Mouse (Mus musculus) lung, embryonic 16.5 days (tissue): ENCODE measurements around the gene Prl7b1. TPM values are rescaled to one million over a fixed set of nuclear protein-coding genes. Genes with fewer than 3 reads are reported as not detected.

Experiments used
- ATAC-seq: fragments of 200-750 bp; cut with Nextera tagmentation; 2 replicates; pipeline ENCODE4 v1.8.0; 2017; ENCODE audit warnings: low read depth, mild to moderate bottlenecking, moderate library complexity
- H3K27ac ChIP-seq: fragments of 300-500 bp; sonication (generic); 2 replicates; pipeline ENCODE4 v1.5.1; 2014; ENCODE audit warnings: mild to moderate bottlenecking, control low read depth, low read length
- H3K27me3 ChIP-seq: fragments of 300-500 bp; sonication (generic); 2 replicates; pipeline ENCODE4 v1.6.1; 2014; ENCODE audit warnings: low read depth, low read length, mixed read lengths; ENCODE audit not compliant: control insufficient read depth, insufficient read depth
- H3K36me3 ChIP-seq: fragments of 300-500 bp; sonication (generic); 2 replicates; pipeline ENCODE4 v1.6.1; 2014; ENCODE audit warnings: low read length; ENCODE audit not compliant: control insufficient read depth, insufficient read depth
- H3K4me1 ChIP-seq: fragments of 300-500 bp; sonication (generic); replicated peaks from 2 replicates; pipeline ENCODE4 v1.6.1; 2014; ENCODE audit warnings: low read length, mixed read lengths; ENCODE audit not compliant: control insufficient read depth, insufficient read depth
- H3K4me2 ChIP-seq: fragments of 300-500 bp; sonication (generic); 2 replicates; pipeline ENCODE4 v1.6.1; 2014; ENCODE audit warnings: low read depth, low read length, control low read depth
- H3K4me3 ChIP-seq: fragments of 300-500 bp; sonication (generic); 2 replicates; pipeline ENCODE4 v1.5.1; 2014; ENCODE audit warnings: mild to moderate bottlenecking, low read length, control low read depth
- H3K9ac ChIP-seq: fragments of 300-500 bp; sonication (generic); 2 replicates; pipeline ENCODE4 v1.6.1; 2014; ENCODE audit warnings: low read length, control low read depth
- H3K9me3 ChIP-seq: fragments of 300-500 bp; sonication (generic); 2 replicates; pipeline ENCODE4 v1.6.1; 2016; ENCODE audit warnings: low read length; ENCODE audit not compliant: control insufficient read depth
- WGBS: fragments of 180-500 bp; shearing (Covaris S2); extraction: QIAGEN DNeasy Blood & Tissue Kit; methylation state at CpG from one replicate; pipeline ENCODE4 v1.1.7; 2014; 5-methylcytosine and 5-hydroxymethylcytosine counted together
- polyA plus RNA-seq: library from polyadenylated mRNA; unstranded; fragments of >200 nt; fragmentation: Nextera tagmentation; extraction: Ambion mirVana; gene quantifications from 2 replicates; pipeline ENCODE4 v1.2.1, GENCODE M21; 2015

Prl7b1 gene
- polyA plus RNA-seq = not detected in 2 replicates

DNA sequence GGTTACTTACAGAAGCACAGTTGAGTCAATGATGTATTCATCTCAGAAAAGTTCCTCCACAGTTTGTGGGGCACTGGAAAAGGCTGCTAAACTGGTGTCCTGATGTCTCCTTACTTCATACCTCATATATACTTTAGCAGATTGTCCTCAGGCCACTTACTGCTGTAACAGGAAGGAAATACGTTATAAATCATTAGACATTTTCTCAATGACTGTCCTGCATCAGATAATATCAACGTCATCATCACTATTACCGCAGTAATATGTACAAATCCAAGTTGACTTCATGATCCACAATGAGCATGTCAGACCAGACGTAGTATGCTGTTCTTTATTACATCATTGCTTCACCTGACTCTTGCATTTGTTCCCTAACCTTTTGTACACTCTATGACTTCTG, at the start of gene Prl7b1:
Gene Prl7b1, minus strand, starts transcription at position 101 of the 400 bp plus-strand sequence.
- Histone ChIP-seq H3K36me3 (no peaks in the 10 kb centered on the region), H3K4me2 (no peak within 1 kb of the TSS), H3K4me1 (no peaks in the 10 kb centered on the region), H3K27me3 (no peaks in the 10 kb centered on the region), H3K4me3 (no peak within 1 kb of the TSS), H3K27ac (no peak within 1 kb of the TSS), H3K9me3 (no peaks in the 10 kb centered on the region), H3K9ac (no peak within 1 kb of the TSS)
- no peak for ATAC-seq
- WGBS = 65% methylated on average over 4 of the region's 4 CpGs

DNA sequence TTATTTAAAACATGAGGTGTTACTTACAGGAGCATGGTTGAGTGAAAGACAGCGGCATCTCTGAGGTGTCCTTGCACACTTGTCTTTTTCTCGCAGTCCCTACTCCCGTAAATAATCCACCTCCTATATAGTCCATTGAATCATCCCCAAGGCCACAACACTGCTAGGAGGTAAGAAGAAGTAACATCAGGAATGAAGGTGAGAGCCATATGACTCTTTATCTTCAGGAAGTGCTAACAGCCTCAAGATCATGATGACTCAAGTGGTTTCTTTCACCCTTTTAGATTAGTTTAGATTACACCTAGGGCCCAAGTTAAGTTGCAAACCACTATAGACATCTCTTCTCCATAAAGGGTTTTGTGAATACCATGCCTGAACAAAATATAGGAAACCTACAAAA, 32.0 kb upstream of the Prl7b1 start, which contains the start of gene Prl7a1:
Gene Prl7a1, minus strand, starts transcription at position 101 of the 400 bp plus-strand sequence.
- 96% methylated on average over 3 of the region's 3 CpGs for WGBS
- H3K27ac ChIP-seq = no peak within 1 kb of the TSS
- no peak within 1 kb of the TSS for H3K9ac ChIP-seq
- ATAC-seq = no peak
- no peaks in the 10 kb centered on the region for H3K36me3 ChIP-seq
- no peaks in the 10 kb centered on the region for H3K9me3 ChIP-seq
- H3K27me3 ChIP-seq = no peaks in the 10 kb centered on the region
- no peak within 1 kb of the TSS for H3K4me2 ChIP-seq
- H3K4me1 ChIP-seq = no peaks in the 10 kb centered on the region
- H3K4me3 ChIP-seq = no peak within 1 kb of the TSS

GRCm38 (mm10) chr13:27582071-27582470, 28.3 kb downstream of the Prl7b1 start, which contains the start of gene Prl8a1:
TSS of gene Prl8a1 (minus strand) at chr13:27582171.
- no peaks in the 10 kb centered on the region for H3K36me3 ChIP-seq
- ATAC-seq = no peak
- H3K4me3 ChIP-seq = no peak within 1 kb of the TSS
- no peak within 1 kb of the TSS for H3K9ac ChIP-seq
- H3K4me1 ChIP-seq = no peaks in the 10 kb centered on the region
- H3K27ac ChIP-seq = no peak within 1 kb of the TSS
- H3K27me3 ChIP-seq = no peaks in the 10 kb centered on the region
- WGBS = 71% methylated on average over 2 of the region's 2 CpGs
- no peaks in the 10 kb centered on the region for H3K9me3 ChIP-seq
- no peak within 1 kb of the TSS for H3K4me2 ChIP-seq

DNA sequence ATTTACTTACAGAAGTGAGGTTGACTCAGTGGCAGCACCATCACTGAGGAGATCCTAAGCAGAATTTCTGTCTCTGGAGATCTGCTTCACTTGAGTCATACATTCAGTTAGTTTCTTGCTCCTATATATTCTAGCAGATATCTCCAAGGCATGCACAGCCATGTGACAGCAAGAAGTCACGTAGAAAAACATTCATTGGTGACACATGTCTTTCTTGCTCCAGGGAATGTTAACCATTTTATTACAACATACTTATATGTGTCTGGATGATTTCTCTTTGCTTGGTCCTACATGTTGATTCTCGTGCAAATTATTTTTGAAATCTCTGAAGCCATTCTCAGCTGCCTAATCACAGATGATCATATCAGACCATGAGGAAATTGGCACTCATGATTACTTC, 45.9 kb downstream of the Prl7b1 start, which contains the start of gene Prl8a9:
Gene Prl8a9, minus strand, starts transcription at position 101 of the 400 bp plus-strand sequence.
- Histone ChIP-seq H3K4me2 (no peak within 1 kb of the TSS), H3K27me3 (no peaks in the 10 kb centered on the region), H3K9ac (no peak within 1 kb of the TSS), H3K36me3 (no peaks in the 10 kb centered on the region), H3K27ac (no peak within 1 kb of the TSS), H3K9me3 (no peaks in the 10 kb centered on the region), H3K4me3 (no peak within 1 kb of the TSS), H3K4me1 (no peaks in the 10 kb centered on the region)
- ATAC-seq = no peak
- 73% methylated on average over 2 of the region's 2 CpGs for WGBS

GRCm38 (mm10) chr13:27553336-27553735, 57.0 kb downstream of the Prl7b1 start:
- Histone ChIP-seq H3K4me2 (no peak overlapping the region), H3K27ac (no peak overlapping the region), H3K4me1 (no peaks in the 10 kb centered on the region), H3K27me3 (no peaks in the 10 kb centered on the region), H3K4me3 (no peak overlapping the region), H3K9me3 (no peaks in the 10 kb centered on the region), H3K9ac (no peak overlapping the region), H3K36me3 (no peaks in the 10 kb centered on the region)
- no peak for ATAC-seq

Other genes with a start within 250 kb of the Prl7b1 start
- gene Prl2b1, start 219.7 kb downstream of the Prl7b1 start, polyA plus RNA-seq = not detected in 2 replicates
- not detected in 2 replicates for gene Prl8a6, start 171.9 kb downstream of the Prl7b1 start, polyA plus RNA-seq
- not detected in 2 replicates for gene Prl8a8, start 97.4 kb downstream of the Prl7b1 start, polyA plus RNA-seq
- not detected in 2 replicates for gene Prl8a9, start 46.0 kb downstream of the Prl7b1 start, polyA plus RNA-seq
- gene Prl8a1, start 28.4 kb downstream of the Prl7b1 start, polyA plus RNA-seq = not detected in 2 replicates
- not detected in 2 replicates for gene Prl7a1, start 31.9 kb upstream of the Prl7b1 start, polyA plus RNA-seq
- gene Prl7a2, start 57.5 kb upstream of the Prl7b1 start, polyA plus RNA-seq = not detected in 2 replicates
- not detected in 2 replicates for gene Prl7d1, start 106.2 kb upstream of the Prl7b1 start, polyA plus RNA-seq
- gene Prl7c1, start 170.2 kb upstream of the Prl7b1 start, polyA plus RNA-seq = not detected in 2 replicates
- gene Prl2a1, start 191.1 kb upstream of the Prl7b1 start, polyA plus RNA-seq = not detected in 2 replicates
- gene Prl2c1, start 238.8 kb upstream of the Prl7b1 start, polyA plus RNA-seq = not detected in 2 replicates